In the genomic region with DNA sequence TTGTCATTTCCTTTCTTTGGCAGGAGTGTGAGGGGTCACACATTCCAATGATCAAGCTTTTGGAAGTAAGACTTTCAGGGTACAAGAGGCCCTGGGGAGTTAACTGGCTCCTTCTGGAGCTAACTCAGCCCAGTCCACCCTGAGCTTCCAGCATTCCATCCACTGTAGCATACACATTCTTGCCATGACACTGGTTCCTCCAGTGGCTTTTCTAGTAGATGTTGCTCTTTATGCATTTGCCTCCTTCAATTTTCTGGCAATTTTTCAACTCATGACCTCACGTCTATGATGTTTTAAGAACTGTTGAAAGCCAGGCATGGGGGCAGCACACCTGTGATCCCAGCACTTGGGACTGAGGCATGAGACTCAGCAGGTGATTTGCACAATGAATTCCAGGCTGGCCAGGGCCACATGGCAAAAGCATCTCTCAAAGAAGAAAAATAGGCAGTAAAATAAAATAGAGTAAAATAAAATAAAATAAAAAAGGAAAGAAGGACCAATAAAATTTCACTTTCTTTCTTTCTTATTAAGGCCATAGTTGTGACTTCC, we compare ENCODE assay signal across 31 mouse cellular contexts.
DNase-seq lines count a peak whose midpoint lies in the region; ATAC-seq and TF ChIP-seq lines count a peak whose summit lies in the region.
"Had no signal": no experiment of that assay in that cellular context is flagged by ENCODE, and none has a peak within 500 bp of the region (broad histone marks: within the 10 kb centered on the region; RNA-seq: fewer than 3 reads in every experiment).

No protein-coding gene starts in this region.

- peak; percentile 11 for DNase-seq in embryo, embryonic 11 days
- no peak for DNase-seq in embryo, embryonic 9.5 days (ENCODE audit: extremely low spot score)
- peak; percentile 74 for DNase-seq in lung, embryonic 14.5 days
- no peak for DNase-seq in lung, postnatal 36 days
- DNase-seq in lung, postnatal 0 days (ENCODE audit: low spot score) = peak; percentile 45
- no peak for DNase-seq in lung, adult 2 months
- DNase-seq in adrenal gland, postnatal 36 days = no peak
- DNase-seq in gastrocnemius, postnatal 36 days = no peak
- DNase-seq: adrenal gland, postnatal 10 days; B cell, adult 2 months; cerebellum, adult 11 months; cerebellum, adult 2 months; cerebellum, postnatal 10 days; cerebellum, postnatal 36 days; gastrocnemius, adult 2 months; gastrocnemius, postnatal 14 days; heart, adult 18-20 months; heart, postnatal 10 days; heart, postnatal 36 days had no signal

- no peaks in the 10 kb centered on the region for H3K9me3 ChIP-seq in lung, embryonic 14.5 days (ENCODE audit: low read depth, low read length)
- no peaks in the 10 kb centered on the region for H3K9me3 ChIP-seq in lung, postnatal 0 days (ENCODE audit: low read length)
- H3K9me3 ChIP-seq: heart, embryonic 15.5 days had no signal

- WGBS in lung, embryonic 14.5 days = 42% methylated on average over 1 of the region's 1 CpGs
- 33% methylated on average over 1 of the region's 1 CpGs for WGBS in lung, postnatal 0 days
- 51% methylated on average over 1 of the region's 1 CpGs for WGBS in lung, adult 2 months

- no peaks in the 10 kb centered on the region for H3K27me3 ChIP-seq in lung, embryonic 14.5 days (ENCODE audit: insufficient read depth, low read length)
- no peaks in the 10 kb centered on the region for H3K27me3 ChIP-seq in lung, postnatal 0 days (replicated peaks; ENCODE audit: insufficient read depth, low read length)
- H3K27me3 ChIP-seq: CH12.LX; embryonic facial prominence, embryonic 13.5 days; forebrain, embryonic 13.5 days; heart, embryonic 12.5 days; heart, embryonic 15.5 days; hindbrain, embryonic 13.5 days; Patski had no signal

- H3K36me3 ChIP-seq in lung, embryonic 14.5 days (ENCODE audit: insufficient read depth) = no peaks in the 10 kb centered on the region
- no peaks in the 10 kb centered on the region for H3K36me3 ChIP-seq in lung, postnatal 0 days (ENCODE audit: insufficient read depth, low read length)
- H3K36me3 ChIP-seq: embryonic facial prominence, embryonic 13.5 days; forebrain, embryonic 10.5 days; G1E; heart, embryonic 12.5 days; heart, embryonic 15.5 days; hindbrain, embryonic 10.5 days; hindbrain, embryonic 13.5 days had no signal

- no peak overlapping the region for H3K4me3 ChIP-seq in lung, embryonic 14.5 days (ENCODE audit: low read depth, low read length)
- H3K4me3 ChIP-seq in lung, postnatal 0 days (ENCODE audit: low read depth, low read length) = no peak overlapping the region
- no peak overlapping the region for H3K4me3 ChIP-seq in lung, adult 2 months (replicated peaks; ENCODE audit: extremely low read depth, low read depth, low read length)
- H3K4me3 ChIP-seq: embryonic facial prominence, embryonic 13.5 days; forebrain, embryonic 10.5 days; forebrain, embryonic 13.5 days; gastrocnemius, adult 2 months; heart, embryonic 12.5 days; heart, embryonic 15.5 days; hindbrain, embryonic 10.5 days; hindbrain, embryonic 13.5 days had no signal

- H3K4me1 ChIP-seq in lung, embryonic 14.5 days (ENCODE audit: insufficient read depth) = no peaks in the 10 kb centered on the region
- no peaks in the 10 kb centered on the region for H3K4me1 ChIP-seq in lung, postnatal 0 days (ENCODE audit: insufficient read depth, low read depth, low read length)
- no peaks in the 10 kb centered on the region for H3K4me1 ChIP-seq in lung, adult 2 months (ENCODE audit: control insufficient read depth, insufficient read depth, low read length)
- H3K4me1 ChIP-seq: embryonic facial prominence, embryonic 13.5 days; forebrain, embryonic 10.5 days; forebrain, embryonic 13.5 days; heart, embryonic 15.5 days; hindbrain, embryonic 10.5 days; hindbrain, embryonic 13.5 days had no signal

- no peak overlapping the region for H3K27ac ChIP-seq in lung, embryonic 14.5 days (ENCODE audit: low read depth)
- no peak overlapping the region for H3K27ac ChIP-seq in lung, postnatal 0 days (ENCODE audit: low read length)
- H3K27ac ChIP-seq: embryonic facial prominence, embryonic 13.5 days; forebrain, embryonic 10.5 days; forebrain, embryonic 13.5 days; gastrocnemius, adult 2 months; heart, embryonic 15.5 days; hindbrain, embryonic 10.5 days; hindbrain, embryonic 13.5 days had no signal

- no peak overlapping the region for H3K4me2 ChIP-seq in lung, embryonic 14.5 days
- H3K4me2 ChIP-seq in lung, postnatal 0 days (replicated peaks; ENCODE audit: low read depth, low read length) = no peak overlapping the region
- H3K4me2 ChIP-seq: embryonic facial prominence, embryonic 13.5 days; forebrain, embryonic 13.5 days; heart, embryonic 12.5 days; heart, embryonic 15.5 days; hindbrain, embryonic 13.5 days had no signal

- no peak for TF ChIP-seq POLR2A in lung, adult 2 months (IDR thresholded peaks at IDR 0.05; ENCODE audit: borderline replicate concordance, extremely low read depth, low read depth, low read length)

- no peak for TF ChIP-seq EP300 in lung, postnatal 0 days (IDR thresholded peaks at IDR 0.05)

- TF ChIP-seq CTCF in lung, embryonic 14.5 days (IDR thresholded peaks at IDR 0.05; ENCODE audit: low read depth) = no peak
- no peak for TF ChIP-seq CTCF in lung, postnatal 0 days (IDR thresholded peaks at IDR 0.05)
- no peak for TF ChIP-seq CTCF in lung, adult 2 months (IDR thresholded peaks at IDR 0.05; ENCODE audit: insufficient read depth, low read length)

- intact Hi-C loops in gastrocnemius, postnatal 36 days (cut with DNase I) = no loop called here

- ATAC-seq in lung, embryonic 14.5 days (ENCODE audit: insufficient read depth) = peak; percentile 54; the same call in 1 of the 2 replicates
- peak; percentile 60 for ATAC-seq in lung, postnatal 0 days
- ATAC-seq: forebrain, embryonic 13.5 days; forebrain, embryonic 16.5 days; hindbrain, embryonic 16.5 days; Patski had no signal

- H3K9ac ChIP-seq in lung, embryonic 14.5 days = no peak overlapping the region
- no peak overlapping the region for H3K9ac ChIP-seq in lung, postnatal 0 days (replicated peaks; ENCODE audit: low read depth)
- H3K9ac ChIP-seq: embryonic facial prominence, embryonic 13.5 days; forebrain, embryonic 13.5 days; heart, embryonic 12.5 days; heart, embryonic 15.5 days; hindbrain, embryonic 13.5 days had no signal

Comparison
In these comparisons a context has a peak if more than half of its experiments do, and no peak if none do; other contexts are left out.
1. DNase-seq: peak in embryo, embryonic 11 days (single experiment), lung, embryonic 14.5 days (single experiment) and lung, postnatal 0 days (single experiment); none in embryo, embryonic 9.5 days (single experiment), lung, postnatal 36 days (single experiment), lung, adult 2 months (single experiment), adrenal gland, postnatal 36 days (0 of 2) and gastrocnemius, postnatal 36 days (0 of 2).